Mouse (Mus musculus): ENCODE measurements around the gene Olfr709-ps1. TPM values are rescaled to one million over a fixed set of nuclear protein-coding genes. Genes with fewer than 3 reads are reported as not detected.

The Olfr709-ps1 gene
- polyA plus RNA-seq, 1 experiment from 2014 or later = not detected

DNA sequence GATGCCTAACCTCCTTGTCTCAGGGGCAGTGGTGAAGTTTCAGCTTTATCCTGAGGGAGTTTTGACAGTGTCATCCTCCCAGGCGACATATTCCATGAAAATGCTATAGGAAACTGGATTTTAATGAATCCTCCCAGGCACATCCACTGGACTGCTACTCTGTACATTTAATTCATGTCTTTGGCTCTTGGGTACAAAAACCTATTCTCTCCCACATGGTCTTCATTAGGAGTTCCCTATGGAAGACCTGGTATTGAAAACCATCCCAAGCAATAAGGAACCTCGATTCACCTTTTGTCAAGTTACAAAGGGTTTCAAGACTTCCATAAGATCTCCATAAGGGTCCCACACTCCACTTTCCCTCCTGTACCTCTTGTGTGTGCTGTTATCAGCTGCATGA, 44.0 kb downstream of the Olfr709-ps1 start, which contains the start of gene Olfr706:
Gene Olfr706, minus strand, starts transcription at position 101 of the 400 bp plus-strand sequence.
- no peak within 1 kb of the TSS for H3K4me3 ChIP-seq (ENCODE audit: low read depth, low read length)
- WGBS = 84% methylated on average over 2 of the region's 2 CpGs

GRCm38 (mm10) chr7:106876791-106877190, 55.2 kb downstream of the Olfr709-ps1 start, which contains the start of gene Olfr705:
TSS of gene Olfr705 (minus strand) at chr7:106876891.
- ATAC-seq = no peak
- Histone ChIP-seq H3K27me3 (replicated peaks; ENCODE audit: control insufficient read depth, insufficient read depth, low read length) (no peaks in the 10 kb centered on the region), H3K27ac (ENCODE audit: low read depth, low read length) (no peak within 1 kb of the TSS), H3K4me3 (ENCODE audit: low read depth, low read length) (no peak within 1 kb of the TSS), H3K36me3 (ENCODE audit: control insufficient read depth, insufficient read depth) (no peaks in the 10 kb centered on the region), H3K4me2 (replicated peaks; ENCODE audit: low read depth) (no peak within 1 kb of the TSS), H3K9me3 (ENCODE audit: control insufficient read depth) (no peaks in the 10 kb centered on the region), H3K9ac (ENCODE audit: low read depth, low read length) (no peak within 1 kb of the TSS), H3K4me1 (replicated peaks; ENCODE audit: control insufficient read depth, insufficient read depth, low read length) (no peaks in the 10 kb centered on the region)
- 73% methylated on average over 3 of the region's 3 CpGs for WGBS
- TF ChIP-seq CTCF (IDR thresholded peaks at IDR 0.05; ENCODE audit: low read depth) = no peak

More for the DNA sequence above, 44.0 kb downstream of the Olfr709-ps1 start, which contains the start of gene Olfr706:
- no peaks in the 10 kb centered on the region for H3K36me3 ChIP-seq (ENCODE audit: control insufficient read depth, insufficient read depth)
- no peak within 1 kb of the TSS for H3K9ac ChIP-seq (ENCODE audit: low read depth, low read length)
- no peak within 1 kb of the TSS for H3K4me2 ChIP-seq (replicated peaks; ENCODE audit: low read depth)
- H3K27ac ChIP-seq (ENCODE audit: low read depth, low read length) = no peak within 1 kb of the TSS
- H3K27me3 ChIP-seq (replicated peaks; ENCODE audit: control insufficient read depth, insufficient read depth, low read length) = no peaks in the 10 kb centered on the region
- H3K4me1 ChIP-seq (replicated peaks; ENCODE audit: control insufficient read depth, insufficient read depth, low read length) = no peaks in the 10 kb centered on the region
- TF ChIP-seq CTCF (IDR thresholded peaks at IDR 0.05; ENCODE audit: low read depth) = no peak
- H3K9me3 ChIP-seq (ENCODE audit: control insufficient read depth) = no peaks in the 10 kb centered on the region
- ATAC-seq = no peak

Other genes with a start within 250 kb of the Olfr709-ps1 start
- not detected in 2 replicates for gene Olfr694, start 240.4 kb downstream of the Olfr709-ps1 start, polyA plus RNA-seq (2015; fragmentation: Nextera tagmentation; extraction: Ambion mirVana)
- gene Olfr695, start 215.8 kb downstream of the Olfr709-ps1 start, polyA plus RNA-seq (2015; fragmentation: Nextera tagmentation; extraction: Ambion mirVana) = not detected in 2 replicates
- not detected in 2 replicates for gene Olfr697, start 189.8 kb downstream of the Olfr709-ps1 start, polyA plus RNA-seq (2015; fragmentation: Nextera tagmentation; extraction: Ambion mirVana)
- gene Olfr698, start 176.8 kb downstream of the Olfr709-ps1 start, polyA plus RNA-seq (2015; fragmentation: Nextera tagmentation; extraction: Ambion mirVana) = not detected in 2 replicates
- not detected in 2 replicates for gene Olfr699, start 139.0 kb downstream of the Olfr709-ps1 start, polyA plus RNA-seq (2015; fragmentation: Nextera tagmentation; extraction: Ambion mirVana)
- not detected in 2 replicates for gene Olfr700, start 123.4 kb downstream of the Olfr709-ps1 start, polyA plus RNA-seq (2015; fragmentation: Nextera tagmentation; extraction: Ambion mirVana)
- gene Olfr701, start 118.1 kb downstream of the Olfr709-ps1 start, polyA plus RNA-seq (2015; fragmentation: Nextera tagmentation; extraction: Ambion mirVana) = not detected in 2 replicates
- not detected in 2 replicates for gene Olfr702, start 98.3 kb downstream of the Olfr709-ps1 start, polyA plus RNA-seq (2015; fragmentation: Nextera tagmentation; extraction: Ambion mirVana)
- gene Olfr703, start 88.9 kb downstream of the Olfr709-ps1 start, polyA plus RNA-seq (2015; fragmentation: Nextera tagmentation; extraction: Ambion mirVana) = not detected in 2 replicates
- not detected in 2 replicates for gene Olfr704, start 69.0 kb downstream of the Olfr709-ps1 start, polyA plus RNA-seq (2015; fragmentation: Nextera tagmentation; extraction: Ambion mirVana)
- gene Olfr705, start 55.3 kb downstream of the Olfr709-ps1 start, polyA plus RNA-seq (2015; fragmentation: Nextera tagmentation; extraction: Ambion mirVana) = not detected in 2 replicates
- not detected in 2 replicates for gene Olfr706, start 44.1 kb downstream of the Olfr709-ps1 start, polyA plus RNA-seq (2015; fragmentation: Nextera tagmentation; extraction: Ambion mirVana)
- gene Olfr707, start 31.0 kb downstream of the Olfr709-ps1 start, polyA plus RNA-seq (2015; fragmentation: Nextera tagmentation; extraction: Ambion mirVana) = not detected in 2 replicates
- not detected in 2 replicates for gene Olfr1532-ps1, start 24.2 kb downstream of the Olfr709-ps1 start, polyA plus RNA-seq (2015; fragmentation: Nextera tagmentation; extraction: Ambion mirVana)
- not detected in 2 replicates for gene Olfr710, start 16.1 kb upstream of the Olfr709-ps1 start, polyA plus RNA-seq (2015; fragmentation: Nextera tagmentation; extraction: Ambion mirVana)
- gene Olfr6, start 31.7 kb upstream of the Olfr709-ps1 start, polyA plus RNA-seq (2015; fragmentation: Nextera tagmentation; extraction: Ambion mirVana) = not detected in 2 replicates
- gene Olfr711, start 43.2 kb upstream of the Olfr709-ps1 start, polyA plus RNA-seq (2015; fragmentation: Nextera tagmentation; extraction: Ambion mirVana) = not detected in 2 replicates
- not detected in 2 replicates for gene Olfr2, start 73.9 kb upstream of the Olfr709-ps1 start, polyA plus RNA-seq (2015; fragmentation: Nextera tagmentation; extraction: Ambion mirVana)
- gene Olfr713, start 99.0 kb upstream of the Olfr709-ps1 start, polyA plus RNA-seq (2015; fragmentation: Nextera tagmentation; extraction: Ambion mirVana) = not detected in 2 replicates
- gene Olfr714, start 138.8 kb upstream of the Olfr709-ps1 start, polyA plus RNA-seq (2015; fragmentation: Nextera tagmentation; extraction: Ambion mirVana) = not detected in 2 replicates
- not detected in 2 replicates for gene Olfr17, start 161.0 kb upstream of the Olfr709-ps1 start, polyA plus RNA-seq (2015; fragmentation: Nextera tagmentation; extraction: Ambion mirVana)
- not detected in 2 replicates for gene Olfr715b, start 178.2 kb upstream of the Olfr709-ps1 start, polyA plus RNA-seq (2015; fragmentation: Nextera tagmentation; extraction: Ambion mirVana)
- gene Olfr715, start 198.9 kb upstream of the Olfr709-ps1 start, polyA plus RNA-seq (2015; fragmentation: Nextera tagmentation; extraction: Ambion mirVana) = not detected in 2 replicates
- gene Olfr716, start 206.1 kb upstream of the Olfr709-ps1 start, polyA plus RNA-seq (2015; fragmentation: Nextera tagmentation; extraction: Ambion mirVana) = not detected in 2 replicates
- gene Nlrp14, start 234.8 kb upstream of the Olfr709-ps1 start, polyA plus RNA-seq (2015; fragmentation: Nextera tagmentation; extraction: Ambion mirVana) = not detected in 2 replicates

Measured in intestine, postnatal 0 days (tissue).